Mouse (Mus musculus) myocyte (in vitro differentiated cells): ENCODE measurements around the gene Zfp595.
"Not testable (repeated sequence)": the region's sequence is repeated elsewhere in the genome, so short reads cannot be mapped to it uniquely, and the experiment has no call there.

Experiments used
- CEBPB ChIP-seq: IDR thresholded peaks from 2 replicates; pipeline ENCODE4 v1.6.1; 2011; ENCODE audit warnings: mild to moderate bottlenecking, moderate library complexity; ENCODE audit not compliant: poor library complexity, insufficient read depth, severe bottlenecking
- E2F4 ChIP-seq: IDR thresholded peaks from one replicate; pipeline ENCODE4 v1.6.1; 2011; ENCODE audit warnings: mild to moderate bottlenecking, control low read depth, moderate library complexity; ENCODE audit not compliant: insufficient read depth
- MAX ChIP-seq: IDR thresholded peaks from one replicate; pipeline ENCODE4 v1.6.1; 2011; ENCODE audit warnings: low read depth, mild to moderate bottlenecking, control low read depth
- MYOD1 ChIP-seq, 3 experiments: IDR thresholded peaks; one replicate each; pipeline ENCODE4 v1.6.1; 2011; ENCODE audit warnings: control low read depth in 2 of 3, low read depth in 2 of 3, mild to moderate bottlenecking in 2 of 3, moderate library complexity in 1 of 3; ENCODE audit not compliant: insufficient read length in 2 of 3, control insufficient read depth in 1 of 3
- MYOG ChIP-seq, 3 experiments: IDR thresholded peaks; one replicate each; pipeline ENCODE4 v1.6.1; 2011; ENCODE audit warnings: control low read depth in 2 of 3, low read depth in 2 of 3, mild to moderate bottlenecking in 2 of 3; ENCODE audit not compliant: insufficient read length in 2 of 3, control insufficient read depth in 1 of 3, insufficient read depth in 1 of 3
- POLR2A ChIP-seq: IDR thresholded peaks from one replicate; pipeline ENCODE4 v1.6.1; 2011; ENCODE audit warnings: low read depth, mild to moderate bottlenecking, control low read depth, moderate library complexity; ENCODE audit not compliant: insufficient read length
- POLR2AphosphoS2 ChIP-seq: IDR thresholded peaks from one replicate; pipeline ENCODE4 v1.6.1; 2011; ENCODE audit warnings: low read depth, control low read depth; ENCODE audit not compliant: insufficient read length
- TCF12 ChIP-seq: IDR thresholded peaks from one replicate; pipeline ENCODE4 v1.6.1; 2011; ENCODE audit warnings: mild to moderate bottlenecking, control low read depth; ENCODE audit not compliant: poor library complexity, insufficient read depth, severe bottlenecking
- USF1 ChIP-seq: IDR thresholded peaks from one replicate; pipeline ENCODE4 v1.6.1; 2011; ENCODE audit warnings: low read depth, mild to moderate bottlenecking, control low read depth, moderate library complexity

GRCm38 (mm10) chr13:67269383-67270065, 62.8 kb downstream of the Zfp595 start:
- not testable (repeated sequence) for TF ChIP-seq POLR2A; MYOG (IDR thresholded peaks at IDR 0.05; ENCODE audit: control insufficient read depth in 1 of 3, insufficient read depth in 1 of 3, insufficient read length in 2 of 3, low read depth in 2 of 3); POLR2AphosphoS2; MYOD1 (IDR thresholded peaks at IDR 0.05; ENCODE audit: control insufficient read depth in 1 of 3, insufficient read length in 2 of 3, low read depth in 2 of 3); USF1; MAX; TCF12; E2F4; CEBPB
